Mouse (Mus musculus): ENCODE measurements around the gene Exoc4.

DNA sequence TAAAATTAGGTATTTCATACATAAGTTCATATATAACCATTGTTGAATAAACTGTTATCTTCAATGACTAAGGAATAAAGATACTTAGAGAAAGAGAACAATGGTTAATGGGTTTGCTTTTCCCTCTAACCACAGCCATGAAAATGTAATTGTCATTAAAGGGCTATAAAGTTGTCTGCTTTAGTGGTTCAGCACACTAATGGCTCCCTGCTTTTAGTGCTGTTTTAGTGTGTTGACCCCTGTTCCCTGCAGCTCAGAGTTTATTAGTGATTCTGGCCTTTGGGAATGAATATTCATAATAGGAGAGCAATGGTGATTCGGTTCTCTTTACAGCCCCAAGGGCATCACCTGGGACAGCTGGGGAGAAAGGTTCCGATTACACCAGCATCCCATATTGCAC is 483.3 kb downstream of the Exoc4 start:
- TF ChIP-seq POLR2A (IDR thresholded peaks at IDR 0.05; ENCODE audit: extremely low read depth, insufficient read depth, low read length) (no peak), CTCF (IDR thresholded peaks at IDR 0.05; ENCODE audit: low read depth, low read length) (no peak)

Data from liver, adult 2 months (tissue).